Mouse (Mus musculus) forebrain, postnatal 0 days (tissue): Measurements from ENCODE around the gene Slc39a3. TPM values are rescaled to one million over a fixed set of nuclear protein-coding genes. Genes with fewer than 3 reads are reported as not detected.

Experiments used
- ATAC-seq: fragments of 200-750 bp; cut with Nextera tagmentation; 2 replicates; pipeline ENCODE4 v1.8.0; 2017; ENCODE audit warnings: mild to moderate bottlenecking, moderate library complexity
- DNase-seq: peaks from one replicate; pipeline ENCODE4 v3.0.0-alpha.2; 2015
- H3K27ac ChIP-seq: fragments of 300-500 bp; sonication (generic); 2 replicates; pipeline ENCODE4 v1.5.1; 2014; ENCODE audit warnings: low read depth, mild to moderate bottlenecking, antibody characterized with exemption, low read length, moderate library complexity, mixed read lengths
- H3K27me3 ChIP-seq: fragments of 300-500 bp; sonication (generic); 2 replicates; pipeline ENCODE4 v1.6.1; 2014; ENCODE audit warnings: mild to moderate bottlenecking, low read length, mixed read lengths; ENCODE audit not compliant: insufficient read depth
- H3K36me3 ChIP-seq: fragments of 300-500 bp; sonication (generic); 2 replicates; pipeline ENCODE4 v1.6.1; 2014; ENCODE audit warnings: mild to moderate bottlenecking, moderate library complexity; ENCODE audit not compliant: insufficient read depth
- H3K4me1 ChIP-seq: fragments of 300-500 bp; sonication (generic); 2 replicates; pipeline ENCODE4 v1.6.1; 2014; ENCODE audit warnings: antibody characterized with exemption; ENCODE audit not compliant: insufficient read depth
- H3K4me2 ChIP-seq: fragments of 300-500 bp; sonication (generic); 2 replicates; pipeline ENCODE4 v1.6.1; 2014; ENCODE audit warnings: low read depth, mild to moderate bottlenecking, moderate library complexity
- H3K4me3 ChIP-seq: fragments of 300-500 bp; sonication (generic); 2 replicates; pipeline ENCODE4 v1.5.1; 2014; ENCODE audit warnings: low read depth, low read length, mixed read lengths
- H3K9ac ChIP-seq: fragments of 300-500 bp; sonication (generic); 2 replicates; pipeline ENCODE4 v1.6.1; 2014; ENCODE audit warnings: mild to moderate bottlenecking
- H3K9me3 ChIP-seq: fragments of 300-500 bp; sonication (generic); 2 replicates; pipeline ENCODE4 v1.6.1; 2016; ENCODE audit warnings: low read length
- CTCF ChIP-seq: sonication (generic); IDR thresholded peaks from 2 replicates; pipeline ENCODE4 v1.5.1; 2016; ENCODE audit warnings: antibody characterized with exemption, control low read depth, low read depth
- WGBS: fragments of 180-500 bp; shearing (Covaris S2); extraction: QIAGEN DNeasy Blood & Tissue Kit; methylation state at CpG from one replicate; pipeline ENCODE4 v1.1.7; 2014; 5-methylcytosine and 5-hydroxymethylcytosine counted together
- polyA plus RNA-seq: library from polyadenylated mRNA; unstranded; fragments of >200 nt; fragmentation: Nextera tagmentation; extraction: Ambion mirVana; gene quantifications from 2 replicates; pipeline ENCODE4 v1.2.1, GENCODE M21; 2015
- total RNA-seq: library from RNA; depleted of rRNA; stranded (reverse); fragments of >200 nt; gene quantifications from 2 replicates; pipeline ENCODE4 v1.2.3, GENCODE M21; 2014; rRNA removed

The Slc39a3 gene
- 82.1 and 104 TPM in 2 replicates for total RNA-seq
- polyA plus RNA-seq, result 43.5 and 45.2 TPM in 2 replicates

DNA sequence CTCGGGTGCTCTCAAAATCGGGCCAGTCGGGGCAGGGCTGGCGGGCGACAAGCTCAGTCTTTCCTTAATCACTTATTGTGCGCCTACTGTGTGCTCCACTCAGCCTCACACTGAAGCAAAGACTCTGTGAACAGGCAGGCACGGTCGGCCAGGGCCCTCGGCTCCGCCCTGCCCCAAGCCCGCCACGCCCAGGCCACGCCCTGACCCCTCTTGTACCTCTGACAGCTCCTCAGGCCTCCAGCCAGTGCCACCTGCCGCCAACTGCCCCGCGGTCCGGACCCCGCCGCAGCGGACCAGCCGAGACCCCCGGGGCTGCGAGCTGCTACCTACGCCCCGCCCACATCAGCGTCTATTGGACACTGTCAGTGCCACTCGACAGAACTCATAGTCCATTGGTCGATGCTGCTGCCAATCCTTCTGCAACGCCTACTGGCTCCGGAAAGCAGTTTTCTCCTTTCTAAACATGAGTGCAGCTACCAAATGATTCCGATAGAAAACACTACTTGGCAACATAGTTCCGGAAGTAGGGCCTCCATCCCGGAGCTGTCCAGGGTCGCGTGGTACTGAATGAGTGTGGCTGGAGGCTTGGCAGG is at the start of gene Slc39a3:
Gene Slc39a3 (minus strand): TSS at position 439 of the 593 bp plus-strand sequence.
- DNase-seq, result peak; percentile 100
- Histone ChIP-seq H3K9ac (peak within 1 kb of the TSS; percentile 77), H3K36me3 (peaks cover 6% of the 10 kb centered on the region; the same call in 1 of the 2 replicates), H3K4me2 (peak within 1 kb of the TSS; percentile 60), H3K4me3 (peak within 1 kb of the TSS; percentile 81), H3K4me1 (no peaks in the 10 kb centered on the region; the same call in 1 of the 2 replicates), H3K27me3 (no peaks in the 10 kb centered on the region), H3K9me3 (no peaks in the 10 kb centered on the region), H3K27ac (peak within 1 kb of the TSS; percentile 59; the same call in 1 of the 2 replicates)
- no peak; the same call in 1 of the 2 replicates for TF ChIP-seq CTCF
- WGBS, result under 1% methylated on average over 35 of the region's 35 CpGs
- ATAC-seq, result peak; percentile 100

DNA sequence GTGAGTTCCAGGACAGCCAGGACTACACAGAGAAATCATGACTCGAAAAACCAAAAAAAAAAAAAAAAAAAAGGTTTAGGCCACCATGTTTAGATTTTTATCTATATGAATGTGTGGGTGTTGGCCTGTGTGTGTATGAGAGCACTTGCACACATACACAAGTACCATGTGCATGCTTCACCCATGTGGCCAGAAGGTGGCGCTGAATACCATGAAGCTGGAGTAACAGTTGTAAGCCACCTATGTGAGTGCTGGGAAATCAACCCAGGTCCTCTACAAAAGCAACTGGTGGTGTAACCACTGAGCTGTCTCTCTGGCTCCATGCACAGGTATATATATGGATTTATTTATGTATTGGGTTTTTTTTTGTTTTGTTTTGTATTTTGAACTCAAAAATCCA is 49.8 kb upstream of the Slc39a3 start:
- H3K9ac ChIP-seq, result no peak overlapping the region
- no peaks in the 10 kb centered on the region for H3K9me3 ChIP-seq
- DNase-seq, result no peak
- WGBS, result 47% methylated on average over 2 of the region's 2 CpGs
- no peak overlapping the region for H3K27ac ChIP-seq
- no peaks in the 10 kb centered on the region for H3K4me1 ChIP-seq
- peak; percentile 31 for TF ChIP-seq CTCF
- ATAC-seq, result no peak
- no peak overlapping the region for H3K4me3 ChIP-seq
- H3K4me2 ChIP-seq, result no peak overlapping the region
- peaks cover 13% of the 10 kb centered on the region for H3K36me3 ChIP-seq
- H3K27me3 ChIP-seq, result no peaks in the 10 kb centered on the region

DNA sequence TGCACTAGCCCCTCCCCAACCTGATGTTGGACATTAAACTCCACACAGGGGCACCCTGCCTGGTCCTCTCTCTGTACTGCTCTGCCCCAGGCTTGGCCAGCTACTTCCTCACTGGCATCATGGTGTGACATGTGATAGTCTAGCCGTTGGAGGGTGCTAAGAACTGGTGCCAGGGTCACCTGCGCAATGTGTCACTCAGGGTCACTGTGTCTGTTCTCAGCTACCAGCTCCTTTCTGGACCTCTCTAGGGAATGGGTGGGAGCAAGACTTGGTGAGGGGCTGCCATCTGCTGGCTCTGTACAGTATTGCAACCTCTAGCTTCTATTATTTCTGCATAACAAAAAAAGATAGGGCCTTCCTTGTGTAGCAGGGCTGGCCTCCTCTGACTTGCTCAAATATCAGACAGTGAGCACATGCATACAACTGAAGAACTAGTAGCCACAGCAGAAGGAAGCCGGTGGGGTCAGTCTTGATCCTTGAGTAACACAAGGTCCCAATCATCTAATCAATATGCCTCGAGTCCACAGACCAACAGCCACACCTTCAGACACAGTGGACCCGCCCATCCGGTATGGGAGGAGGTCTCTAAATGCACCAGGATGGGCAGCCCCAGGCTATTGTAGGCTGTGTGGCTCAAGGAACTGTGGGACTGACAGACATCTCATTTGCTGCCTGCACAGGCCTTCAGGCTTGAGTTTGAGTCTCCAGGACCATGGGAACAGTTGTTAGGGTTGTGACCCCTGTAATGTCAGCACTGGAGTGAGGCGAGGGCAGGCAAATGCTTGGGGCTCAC is 45.1 kb upstream of the Slc39a3 start:
- Histone ChIP-seq H3K36me3 (peaks cover 59% of the 10 kb centered on the region), H3K4me1 (no peaks in the 10 kb centered on the region), H3K27ac (no peak overlapping the region), H3K9me3 (no peaks in the 10 kb centered on the region), H3K4me3 (no peak overlapping the region), H3K9ac (no peak overlapping the region), H3K4me2 (no peak overlapping the region), H3K27me3 (no peaks in the 10 kb centered on the region)
- DNase-seq, result peak; percentile 84
- peak; percentile 86 for TF ChIP-seq CTCF
- ATAC-seq, result peak; percentile 63
- WGBS, result 82% methylated on average over 7 of the region's 7 CpGs

DNA sequence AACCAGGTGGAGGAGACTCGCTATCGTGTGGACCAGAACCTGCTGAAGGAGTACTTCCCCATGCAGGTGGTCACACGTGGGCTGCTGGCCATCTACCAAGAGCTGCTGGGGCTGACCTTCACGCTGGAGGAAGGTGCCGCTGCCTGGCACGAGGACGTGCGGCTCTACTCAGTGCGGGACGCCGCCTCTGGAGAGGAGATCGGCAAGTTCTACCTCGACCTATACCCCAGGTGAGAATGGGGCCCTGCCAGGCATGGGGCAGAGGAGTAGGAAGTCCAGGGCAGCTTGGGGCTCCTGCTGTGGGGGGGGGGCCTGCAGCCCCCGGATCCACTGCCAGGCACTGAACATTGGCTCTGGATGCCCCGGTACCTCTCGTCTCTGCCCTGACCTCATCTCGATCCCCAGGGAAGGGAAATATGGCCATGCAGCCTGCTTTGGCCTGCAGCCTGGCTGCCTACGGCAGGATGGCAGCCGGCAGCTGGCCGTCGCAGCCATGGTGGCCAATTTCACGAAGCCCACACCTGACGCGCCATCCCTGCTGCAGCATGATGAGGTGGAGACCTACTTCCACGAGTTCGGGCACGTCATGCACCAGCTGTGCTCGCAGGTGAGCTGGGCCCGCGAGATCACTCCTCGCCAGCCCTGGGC is 42.9 kb upstream of the Slc39a3 start:
- Histone ChIP-seq H3K36me3 (peaks cover 69% of the 10 kb centered on the region), H3K4me3 (no peak overlapping the region), H3K4me2 (no peak overlapping the region), H3K27me3 (no peaks in the 10 kb centered on the region), H3K4me1 (no peaks in the 10 kb centered on the region), H3K9me3 (no peaks in the 10 kb centered on the region), H3K27ac (no peak overlapping the region), H3K9ac (no peak overlapping the region)
- WGBS, result 95% methylated on average over 31 of the region's 31 CpGs
- DNase-seq (no peak), ATAC-seq (no peak)
- TF ChIP-seq CTCF, result no peak

DNA sequence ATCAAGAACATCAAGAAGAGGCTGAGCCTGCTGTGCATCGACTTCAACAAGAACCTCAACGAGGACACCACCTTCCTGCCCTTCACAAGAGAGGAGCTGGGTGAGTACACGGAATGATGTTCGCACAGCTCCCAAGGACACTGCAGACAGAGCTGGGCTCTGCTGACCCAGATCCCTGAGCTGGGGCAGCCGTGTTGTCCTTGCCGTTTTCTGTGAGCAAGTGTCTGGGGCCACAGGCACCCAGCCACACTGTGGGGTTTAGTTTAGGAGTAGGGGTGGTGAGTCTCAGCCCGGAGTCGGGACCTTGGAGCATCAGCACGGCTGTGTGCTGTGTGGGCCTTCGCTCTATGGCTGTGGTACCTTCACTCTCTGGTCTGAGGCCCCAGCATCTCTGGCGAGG is 40.7 kb upstream of the Slc39a3 start:
- H3K27ac ChIP-seq, result no peak overlapping the region
- H3K27me3 ChIP-seq, result no peaks in the 10 kb centered on the region
- no peak for TF ChIP-seq CTCF
- H3K4me1 ChIP-seq, result no peaks in the 10 kb centered on the region
- DNase-seq, result no peak
- H3K9me3 ChIP-seq, result no peaks in the 10 kb centered on the region
- WGBS, result 95% methylated on average over 11 of the region's 11 CpGs
- H3K36me3 ChIP-seq, result peaks cover 84% of the 10 kb centered on the region
- H3K9ac ChIP-seq, result no peak overlapping the region
- no peak overlapping the region for H3K4me2 ChIP-seq
- ATAC-seq, result no peak
- H3K4me3 ChIP-seq, result no peak overlapping the region

DNA sequence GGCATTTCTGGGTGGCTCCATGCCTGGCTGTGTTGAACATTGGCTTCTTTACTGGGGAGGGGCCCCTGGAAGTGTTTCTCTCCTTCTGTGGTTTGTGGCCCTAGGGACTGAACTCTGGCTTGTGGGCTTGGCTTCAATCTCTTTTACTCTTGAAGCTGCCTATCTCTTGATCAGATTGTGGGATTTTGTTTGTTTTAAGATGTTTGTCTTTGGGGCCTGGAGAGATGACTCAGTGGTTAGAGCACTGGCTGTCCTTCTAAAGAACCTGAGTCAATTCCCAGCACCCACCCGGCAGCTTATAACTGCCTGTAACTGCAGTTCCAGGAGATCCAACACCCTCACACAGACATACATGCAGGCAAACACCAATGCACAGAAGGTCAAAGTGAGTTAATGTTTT is 39.1 kb upstream of the Slc39a3 start:
- Histone ChIP-seq H3K4me1 (no peaks in the 10 kb centered on the region), H3K9me3 (no peaks in the 10 kb centered on the region), H3K4me3 (no peak overlapping the region), H3K36me3 (peaks cover 77% of the 10 kb centered on the region), H3K27ac (no peak overlapping the region), H3K9ac (no peak overlapping the region), H3K4me2 (no peak overlapping the region), H3K27me3 (no peaks in the 10 kb centered on the region)
- ATAC-seq (no peak), DNase-seq (no peak)
- no peak for TF ChIP-seq CTCF
- WGBS, result 95% methylated on average over 1 of the region's 1 CpGs
